Mouse (Mus musculus) lung, adult 2 months (tissue): ENCODE measurements around the gene Vma21-ps.

Experiments
- CTCF ChIP-seq: fragments of 200-500 bp; IDR thresholded peaks from 2 replicates; pipeline ENCODE4 v1.5.1; 2011; ENCODE audit warnings: mild to moderate bottlenecking, low read length, control low read depth; ENCODE audit not compliant: insufficient read depth
- POLR2A ChIP-seq: fragments of 200-500 bp; IDR thresholded peaks from 2 replicates; pipeline ENCODE4 v1.6.1; 2011; ENCODE audit warnings: low read depth, mild to moderate bottlenecking, control low read depth, low read length, borderline replicate concordance; ENCODE audit errors: extremely low read depth

GRCm38 (mm10) chr4:52487486-52487885 is 9.6 kb downstream of the Vma21-ps start:
- TF ChIP-seq CTCF (no peak), POLR2A (no peak)
